Mouse (Mus musculus) CH12.LX (cell line): Measurements from ENCODE around the gene Tchhl1. TPM values are rescaled to one million over a fixed set of nuclear protein-coding genes. Genes with fewer than 3 reads are reported as not detected.

ENCODE experiments used
- DNase-seq: peaks from one replicate; pipeline ENCODE4 v3.0.0-alpha.2; 2013; ENCODE audit errors: extremely low read depth
- H3K27ac ChIP-seq: 2 replicates; pipeline ENCODE4 v1.5.1; 2012; ENCODE audit warnings: low read depth, mild to moderate bottlenecking, control low read depth, moderate library complexity; ENCODE audit not compliant: insufficient read depth
- H3K27me3 ChIP-seq: replicated peaks from 2 replicates; pipeline ENCODE3; 2012; ENCODE audit warnings: inconsistent platforms
- H3K36me3 ChIP-seq, 2 experiments: replicated peaks in 1 of 2; 2 replicates each; pipeline versions ENCODE3 to v1.6.1; 2012; ENCODE audit warnings: inconsistent platforms in 1 of 2, low read length in 1 of 2, mild to moderate bottlenecking in 1 of 2, mixed read lengths in 1 of 2, moderate library complexity in 1 of 2; ENCODE audit not compliant: control insufficient read depth in 1 of 2, insufficient read depth in 1 of 2
- H3K4me1 ChIP-seq, 2 experiments: 2 replicates each; pipeline ENCODE4 v1.6.1; 2012; ENCODE audit warnings: inconsistent platforms in 1 of 2, moderate library complexity in 1 of 2; ENCODE audit not compliant: insufficient read depth in 2 of 2, control insufficient read depth in 1 of 2
- H3K4me2 ChIP-seq: 2 replicates; pipeline ENCODE4 v1.6.1; 2012; ENCODE audit warnings: low read depth, mild to moderate bottlenecking, control low read depth; ENCODE audit not compliant: poor library complexity, insufficient read depth, severe bottlenecking
- H3K4me3 ChIP-seq, 3 experiments: fragments of 150-350 bp in 1 of 3; sonication (generic) in 1 of 3; replicated peaks in 1 of 3; 2 replicates each; pipeline versions ENCODE3 to v1.5.1; 2011 to 2012; ENCODE audit warnings: low read depth in 2 of 3, low read length in 2 of 3, mild to moderate bottlenecking in 2 of 3, moderate library complexity in 2 of 3, control low read depth in 1 of 3, improper control_type of control experiment in 1 of 3, inconsistent platforms in 1 of 3, mixed read lengths in 1 of 3; ENCODE audit not compliant: poor library complexity in 1 of 3
- H3K79me2 ChIP-seq: replicated peaks from 2 replicates; pipeline ENCODE4 v1.6.1; 2012; ENCODE audit warnings: mild to moderate bottlenecking, moderate library complexity; ENCODE audit not compliant: control insufficient read depth, poor library complexity, insufficient read depth, severe bottlenecking; ENCODE audit errors: extremely low read depth
- H3K9ac ChIP-seq: 2 replicates; pipeline ENCODE4 v1.6.1; 2012; ENCODE audit warnings: low read depth, mild to moderate bottlenecking, control low read depth, moderate library complexity; ENCODE audit not compliant: insufficient read depth
- H3K9me3 ChIP-seq: replicated peaks from 2 replicates; pipeline ENCODE3; 2012; ENCODE audit warnings: low read length, inconsistent platforms, mixed read lengths
- BHLHE40 ChIP-seq: IDR thresholded peaks from 2 replicates; pipeline ENCODE4 v1.6.1; 2011; ENCODE audit warnings: mild to moderate bottlenecking, low read depth, low read length, improper control_type of control experiment
- CHD1 ChIP-seq: IDR thresholded peaks from 2 replicates; pipeline ENCODE4 v1.6.1; 2012; ENCODE audit warnings: low read depth, low read length, improper control_type of control experiment, inconsistent platforms
- CTCF ChIP-seq, 2 experiments: IDR thresholded peaks in 1 of 2; conservative IDR thresholded peaks in 1 of 2; 2 replicates each; pipeline ENCODE4 v1.5.1; 2011 to 2012; ENCODE audit warnings: low read depth in 2 of 2, low read length in 2 of 2, improper control_type of control experiment in 1 of 2, inconsistent platforms in 1 of 2, mild to moderate bottlenecking in 1 of 2, moderate library complexity in 1 of 2
- E2F4 ChIP-seq: IDR thresholded peaks from 2 replicates; pipeline ENCODE4 v1.6.1; 2011; ENCODE audit warnings: low read depth, low read length, improper control_type of control experiment; ENCODE audit not compliant: insufficient replicate concordance
- ELF1 ChIP-seq: IDR thresholded peaks from 2 replicates; pipeline ENCODE4 v1.6.1; 2014; ENCODE audit warnings: low read depth, mild to moderate bottlenecking, inconsistent platforms, low read length, improper control_type of control experiment
- ETS1 ChIP-seq: conservative IDR thresholded peaks from 2 replicates; pipeline ENCODE4 v1.6.1; 2012; ENCODE audit warnings: low read depth, mild to moderate bottlenecking, inconsistent platforms, low read length, improper control_type of control experiment, moderate library complexity
- GABPA ChIP-seq: IDR thresholded peaks from 2 replicates; pipeline ENCODE4 v1.6.1; 2012; ENCODE audit warnings: low read depth, low read length, improper control_type of control experiment, inconsistent platforms; ENCODE audit not compliant: insufficient replicate concordance
- HCFC1 ChIP-seq: IDR thresholded peaks from 2 replicates; pipeline ENCODE4 v1.6.1; 2012; ENCODE audit warnings: low read depth, mild to moderate bottlenecking, inconsistent platforms, low read length, improper control_type of control experiment
- IRF4 ChIP-seq: IDR thresholded peaks from 2 replicates; pipeline ENCODE4 v1.6.1; 2014; ENCODE audit warnings: low read depth, mild to moderate bottlenecking, inconsistent platforms, low read length, improper control_type of control experiment
- JUN ChIP-seq: IDR thresholded peaks from 2 replicates; pipeline ENCODE4 v1.6.1; 2011; ENCODE audit warnings: low read depth, mild to moderate bottlenecking, low read length, improper control_type of control experiment, moderate library complexity; ENCODE audit not compliant: insufficient read depth
- JUND ChIP-seq: conservative IDR thresholded peaks from 2 replicates; pipeline ENCODE4 v1.6.1; 2011; ENCODE audit warnings: low read depth, low read length, improper control_type of control experiment
- KAT2A ChIP-seq: IDR thresholded peaks from 2 replicates; pipeline ENCODE4 v1.6.1; 2012; ENCODE audit warnings: low read length, improper control_type of control experiment, inconsistent platforms; ENCODE audit not compliant: insufficient replicate concordance
- MAFK ChIP-seq: IDR thresholded peaks from 2 replicates; pipeline ENCODE4 v1.6.1; 2011; ENCODE audit warnings: low read length, improper control_type of control experiment; ENCODE audit not compliant: insufficient replicate concordance
- MAX ChIP-seq: IDR thresholded peaks from 2 replicates; pipeline ENCODE4 v1.6.1; 2011; ENCODE audit warnings: low read length, improper control_type of control experiment
- MAZ ChIP-seq: IDR thresholded peaks from 2 replicates; pipeline ENCODE4 v1.6.1; 2012; ENCODE audit warnings: low read depth, mild to moderate bottlenecking, inconsistent platforms, low read length, improper control_type of control experiment, moderate library complexity
- MXI1 ChIP-seq: IDR thresholded peaks from 2 replicates; pipeline ENCODE4 v1.6.1; 2011; ENCODE audit warnings: mild to moderate bottlenecking, low read depth, low read length, improper control_type of control experiment
- MYC ChIP-seq: IDR thresholded peaks from 2 replicates; pipeline ENCODE4 v1.6.1; 2011; ENCODE audit warnings: low read depth, mild to moderate bottlenecking, improper control_type of control experiment, low read length
- NELFE ChIP-seq: IDR thresholded peaks from 2 replicates; pipeline ENCODE4 v1.6.1; 2011; ENCODE audit warnings: low read depth, low read length, improper control_type of control experiment
- PAX5 ChIP-seq: IDR thresholded peaks from 2 replicates; pipeline ENCODE4 v1.6.1; 2012; ENCODE audit warnings: low read length, inconsistent platforms, mixed read lengths
- POLR2A ChIP-seq: IDR thresholded peaks from 2 replicates; pipeline ENCODE4 v1.6.1; 2011; ENCODE audit warnings: low read depth, mild to moderate bottlenecking, improper control_type of control experiment, low read length
- POLR2AphosphoS2 ChIP-seq: IDR thresholded peaks from 2 replicates; pipeline ENCODE4 v1.6.1; 2011; ENCODE audit warnings: low read depth, low read length, improper control_type of control experiment
- RAD21 ChIP-seq: IDR thresholded peaks from 2 replicates; pipeline ENCODE4 v1.6.1; 2011; ENCODE audit warnings: low read depth, mild to moderate bottlenecking, low read length, improper control_type of control experiment, moderate library complexity
- SIN3A ChIP-seq: IDR thresholded peaks from 2 replicates; pipeline ENCODE4 v1.6.1; 2012; ENCODE audit warnings: low read length, improper control_type of control experiment, inconsistent platforms
- TBP ChIP-seq: conservative IDR thresholded peaks from 2 replicates; pipeline ENCODE4 v1.6.1; 2011; ENCODE audit warnings: low read depth, low read length, improper control_type of control experiment
- TCF12 ChIP-seq: IDR thresholded peaks from 2 replicates; pipeline ENCODE4 v1.6.1; 2014; ENCODE audit warnings: low read depth, mild to moderate bottlenecking, inconsistent platforms, low read length, improper control_type of control experiment
- UBTF ChIP-seq: IDR thresholded peaks from 2 replicates; pipeline ENCODE4 v1.6.1; 2012; ENCODE audit warnings: low read depth, mild to moderate bottlenecking, inconsistent platforms, low read length, improper control_type of control experiment, moderate library complexity
- USF2 ChIP-seq: conservative IDR thresholded peaks from 2 replicates; pipeline ENCODE4 v1.6.1; 2011; ENCODE audit warnings: low read depth, low read length, improper control_type of control experiment
- ZC3H11A ChIP-seq: IDR thresholded peaks from 2 replicates; pipeline ENCODE4 v1.6.1; 2012; ENCODE audit warnings: low read depth, mild to moderate bottlenecking, inconsistent platforms, low read length, improper control_type of control experiment
- ZKSCAN1 ChIP-seq: IDR thresholded peaks from 2 replicates; pipeline ENCODE4 v1.6.1; 2012; ENCODE audit warnings: low read depth, inconsistent platforms, low read length, improper control_type of control experiment, borderline replicate concordance
- ZMIZ1 ChIP-seq: IDR thresholded peaks from 2 replicates; pipeline ENCODE4 v1.6.1; 2012; ENCODE audit warnings: low read depth, mild to moderate bottlenecking, inconsistent platforms, low read length, improper control_type of control experiment
- dilution Hi-C: fragments of 300-500 bp; cut with MboI; formaldehyde crosslinking; loops from 2 replicates; pipeline ENCODE4 v1.14.3; 2020; ENCODE audit warnings: low sequenced_read_pairs; ENCODE audit not compliant: extremely low pct_unique_long_range_greater_than_20kb, extremely low pct_ligation_motif_present
- in situ Hi-C: fragments of 300-500 bp; cut with MboI; formaldehyde crosslinking; loops from 3 replicates; pipeline ENCODE4 v1.14.3; 2019; ENCODE audit warnings: low sequenced_read_pairs, low pct_ligation_motif_present, low pct_unique_long_range_greater_than_20kb, mixed read lengths
- polyA plus RNA-seq: library from polyadenylated mRNA; unstranded; fragments of >175 nt; gene quantifications from 2 replicates; pipeline ENCODE4 v1.2.1, GENCODE M21; 2012; ENCODE audit warnings: low read depth; ENCODE audit not compliant: insufficient read length
- total RNA-seq, 2 experiments: library from RNA; depleted of rRNA; stranded (reverse); fragments of 300-350 nt in 1 of 2; fragments of >200 nt in 1 of 2; gene quantifications; 2 replicates each; pipeline ENCODE4 v1.2.3; 2012 to 2014

Tchhl1 gene
- total and polyA plus RNA-seq, 3 experiments, result not detected

DNA sequence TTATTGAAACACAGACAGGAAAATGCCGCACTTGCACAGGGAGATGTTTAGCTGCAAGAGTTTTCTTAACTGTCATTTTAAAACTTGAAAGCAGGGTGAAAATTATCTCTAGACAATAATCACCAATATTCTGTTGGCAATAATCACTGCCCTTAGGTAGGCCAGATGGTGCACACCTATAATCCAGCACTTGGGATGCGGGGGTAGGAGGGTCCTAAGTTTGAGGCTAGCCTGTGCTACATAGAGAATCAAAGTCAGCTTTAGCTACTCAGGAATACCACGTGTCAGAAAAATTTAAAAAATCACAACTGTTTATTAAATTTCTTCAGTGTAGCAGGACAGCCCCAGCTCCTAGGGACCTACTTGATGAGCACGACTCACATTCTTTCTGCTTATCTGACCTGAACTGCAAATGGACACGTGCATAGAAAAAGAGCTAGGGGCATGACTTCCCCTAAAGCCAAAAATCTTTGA is 51.3 kb downstream of the Tchhl1 start:
- H3K9me3 ChIP-seq, result no peaks in the 10 kb centered on the region
- dilution Hi-C loops, result no loop called here
- TF ChIP-seq MAZ (no peak), BHLHE40 (peak; percentile 44)
- TF ChIP-seq, all 38 proteins: peak for 1
- no peak overlapping the region for H3K4me3 ChIP-seq
- in situ Hi-C loops, result no loop called here
- peaks cover 2% of the 10 kb centered on the region for H3K27me3 ChIP-seq
- H3K79me2 ChIP-seq, result peaks cover 33% of the 10 kb centered on the region
- no peak overlapping the region for H3K27ac ChIP-seq
- H3K36me3 ChIP-seq, result peaks cover 13 to 21% of the 10 kb centered on the region in 2 experiments
- H3K4me2 ChIP-seq, result peak overlapping the region; percentile 75
- H3K9ac ChIP-seq, result 0 out of 2 replicates have a peak overlapping the region, but pooled peaks have one; percentile 99
- peaks cover 7 to 29% of the 10 kb centered on the region in 2 experiments for H3K4me1 ChIP-seq
- no peak for DNase-seq

DNA sequence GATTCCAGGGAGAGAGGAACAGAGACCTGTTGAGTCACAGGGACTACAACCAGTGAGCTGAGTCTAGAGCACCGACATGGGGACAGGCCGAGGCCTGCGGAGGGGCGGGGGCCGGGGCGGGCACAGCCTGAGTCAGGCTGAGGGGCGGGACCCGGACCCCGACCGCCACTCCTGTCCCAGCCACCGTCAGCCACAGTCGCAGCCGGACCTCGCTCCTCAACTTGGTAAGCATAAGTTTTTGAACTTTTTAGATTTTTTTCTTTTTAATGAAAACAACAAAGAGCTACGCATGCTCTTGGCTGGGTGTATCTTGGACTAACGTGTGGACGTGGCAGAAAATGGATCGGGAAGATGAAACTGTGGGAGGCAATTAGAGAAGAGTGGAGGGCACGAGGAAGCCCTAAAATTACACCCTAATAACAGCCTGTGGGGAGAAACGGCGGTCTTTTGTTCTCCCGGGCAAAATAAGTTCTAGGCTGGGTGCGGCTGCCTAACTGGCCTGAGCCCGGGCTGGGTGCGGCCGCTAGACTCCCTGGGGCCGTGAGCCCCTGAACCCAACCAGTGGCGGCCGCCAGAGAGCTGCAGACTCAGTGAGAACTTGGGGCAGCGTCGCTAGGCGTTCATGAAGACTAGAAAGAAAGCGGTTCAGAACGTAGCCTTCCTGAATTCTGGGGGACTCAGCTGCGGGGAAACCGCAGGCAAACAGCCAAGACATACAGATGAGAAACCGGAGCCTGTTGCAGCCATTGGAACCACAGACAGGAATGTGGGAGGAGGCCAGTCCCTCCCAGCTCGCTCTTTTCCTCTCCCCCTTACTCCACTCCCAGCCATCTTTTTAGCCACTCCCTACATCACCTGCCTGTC is 52.0 kb downstream of the Tchhl1 start, which contains the start of gene S100a11:
TSS of gene S100a11 (plus strand) at position 159 of the 864 bp plus-strand sequence.
- H3K9me3 ChIP-seq, result no peaks in the 10 kb centered on the region
- peaks cover 12 to 30% of the 10 kb centered on the region in 2 experiments for H3K4me1 ChIP-seq
- dilution Hi-C loops, result no loop called here
- peak within 1 kb of the TSS; percentile 73 for H3K27ac ChIP-seq
- H3K36me3 ChIP-seq, result peaks cover 19 to 26% of the 10 kb centered on the region in 2 experiments
- in situ Hi-C loops, result no loop called here
- H3K4me3 ChIP-seq, result peak within 1 kb of the TSS; percentile 81 to 88 (median 84)
- peaks cover 2% of the 10 kb centered on the region for H3K27me3 ChIP-seq
- peaks cover 35% of the 10 kb centered on the region for H3K79me2 ChIP-seq
- peak within 1 kb of the TSS; percentile 99 for H3K9ac ChIP-seq
- DNase-seq, result peak; percentile 75
- H3K4me2 ChIP-seq, result peak within 1 kb of the TSS; percentile 75
- peak; percentile 96 for TF ChIP-seq NELFE
- TF ChIP-seq CTCF (conservative IDR thresholded peaks at IDR 0.05 in 1 of 2, IDR thresholded peaks at IDR 0.05 in 1 of 2; ENCODE audit: low read depth in 2 of 2, low read length in 2 of 2), result peak in 1 of 2 experiments; percentile 22; a peak in 1 of 4 replicates
- no peak for TF ChIP-seq GABPA
- peak; percentile 91; the same call in 1 of the 2 replicates for TF ChIP-seq POLR2AphosphoS2
- TF ChIP-seq KAT2A, result no peak
- no peak for TF ChIP-seq ZKSCAN1
- TF ChIP-seq BHLHE40, result no peak
- TF ChIP-seq IRF4, result 0 out of 2 replicates have a peak, but pooled peaks have one; percentile 7
- TF ChIP-seq PAX5, result no peak
- TF ChIP-seq CHD1, result peak; percentile 88
- no peak for TF ChIP-seq JUN
- no peak for TF ChIP-seq MYC
- TF ChIP-seq USF2, result no peak
- TF ChIP-seq JUND, result no peak
- TF ChIP-seq SIN3A, result peak; percentile 59
- 0 out of 2 replicates have a peak, but pooled peaks have one; percentile 13 for TF ChIP-seq UBTF
- peak; percentile 63; the same call in 1 of the 2 replicates for TF ChIP-seq TBP
- peak; percentile 73 for TF ChIP-seq MXI1
- TF ChIP-seq ZC3H11A, result no peak
- no peak for TF ChIP-seq ETS1
- TF ChIP-seq POLR2A, result peak; percentile 94
- no peak for TF ChIP-seq HCFC1
- TF ChIP-seq TCF12, result peak; percentile 77; the same call in 1 of the 2 replicates
- TF ChIP-seq ELF1, result no peak; the same call in 1 of the 2 replicates
- TF ChIP-seq ZMIZ1, result peak; percentile 87
- TF ChIP-seq E2F4, result no peak
- no peak for TF ChIP-seq MAX
- no peak for TF ChIP-seq MAFK
- TF ChIP-seq RAD21, result no peak
